Mouse (Mus musculus) embryo, embryonic 10.5 days (tissue): ENCODE measurements around the gene Foxi1.
A peak's percentile ranks its signal among the peaks of the same experiment; 100 is the strongest.
"Not testable (repeated sequence)": the region's sequence is repeated elsewhere in the genome, so short reads cannot be mapped to it uniquely, and the experiment has no call there.

Experiments used
- DNase-seq: peaks from one replicate; pipeline ENCODE4 v3.0.0-alpha.2; 2015; ENCODE audit warnings: low spot score

Gene Foxi1

GRCm38 (mm10) chr11:34207989-34208388 lies at the start of gene Foxi1:
TSS of gene Foxi1 (minus strand) at chr11:34208089.
- DNase-seq, result no peak

GRCm38 (mm10) chr11:34242979-34243378 lies 35.1 kb upstream of the Foxi1 start:
- DNase-seq, result no peak

DNA sequence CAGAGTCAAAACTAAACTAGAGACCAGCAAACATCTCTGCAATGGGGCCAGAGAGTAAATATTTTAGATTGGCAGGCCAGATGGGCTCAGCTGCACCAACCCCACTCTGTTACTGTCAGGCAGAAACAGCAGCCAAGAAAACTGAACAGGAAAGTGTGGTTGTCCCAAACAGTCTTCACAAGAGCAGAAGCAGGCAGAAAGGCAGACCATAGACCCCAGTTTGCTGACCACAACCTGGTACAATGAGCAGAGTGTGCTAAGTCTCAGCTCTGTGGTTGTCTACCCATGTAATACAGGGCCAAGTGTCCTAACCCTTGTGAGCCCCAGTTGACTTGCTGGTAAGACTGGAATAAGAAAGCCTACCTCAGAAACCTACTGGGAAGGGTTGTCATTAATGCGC lies 32.4 kb upstream of the Foxi1 start:
- no peak for DNase-seq

DNA sequence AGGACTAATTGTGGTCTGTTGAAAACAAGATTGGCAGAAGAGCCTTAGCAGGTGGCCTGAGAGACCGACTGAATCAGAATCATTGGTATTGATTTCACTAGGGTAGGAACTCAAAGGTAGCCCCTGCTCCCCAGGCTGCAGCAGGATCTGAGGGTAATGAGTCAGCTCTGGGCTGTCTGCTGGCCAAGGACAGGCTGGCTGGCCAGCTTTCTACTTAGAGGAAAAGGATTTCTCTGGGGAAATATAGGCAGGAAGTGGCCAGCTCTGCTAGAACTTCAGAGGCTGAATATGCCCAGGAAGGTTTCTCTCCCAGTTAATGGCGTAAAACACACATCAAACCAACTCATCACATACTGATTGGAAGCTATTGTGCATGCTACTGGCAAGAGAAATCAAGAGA lies 31.8 kb upstream of the Foxi1 start:
- no peak for DNase-seq

DNA sequence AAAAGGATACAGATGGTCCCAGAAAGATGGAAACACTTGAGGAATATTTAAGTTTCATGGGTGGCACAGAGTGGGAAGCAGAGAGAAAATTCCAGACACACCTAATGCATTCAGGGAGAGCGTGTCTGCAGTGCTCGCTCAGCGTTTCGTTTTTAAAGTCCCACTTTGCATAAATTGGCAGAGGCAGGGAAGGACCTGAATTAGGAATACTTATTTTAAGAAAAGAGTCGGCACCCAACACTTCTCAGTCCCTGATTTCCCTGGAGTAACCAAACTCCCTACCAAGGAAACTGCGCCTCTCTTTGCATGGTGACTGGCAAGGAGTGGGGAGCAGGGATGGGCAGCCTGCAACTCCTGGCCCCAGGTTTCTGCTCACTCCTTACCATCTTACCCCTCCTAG lies 29.0 kb upstream of the Foxi1 start:
- DNase-seq, result no peak

DNA sequence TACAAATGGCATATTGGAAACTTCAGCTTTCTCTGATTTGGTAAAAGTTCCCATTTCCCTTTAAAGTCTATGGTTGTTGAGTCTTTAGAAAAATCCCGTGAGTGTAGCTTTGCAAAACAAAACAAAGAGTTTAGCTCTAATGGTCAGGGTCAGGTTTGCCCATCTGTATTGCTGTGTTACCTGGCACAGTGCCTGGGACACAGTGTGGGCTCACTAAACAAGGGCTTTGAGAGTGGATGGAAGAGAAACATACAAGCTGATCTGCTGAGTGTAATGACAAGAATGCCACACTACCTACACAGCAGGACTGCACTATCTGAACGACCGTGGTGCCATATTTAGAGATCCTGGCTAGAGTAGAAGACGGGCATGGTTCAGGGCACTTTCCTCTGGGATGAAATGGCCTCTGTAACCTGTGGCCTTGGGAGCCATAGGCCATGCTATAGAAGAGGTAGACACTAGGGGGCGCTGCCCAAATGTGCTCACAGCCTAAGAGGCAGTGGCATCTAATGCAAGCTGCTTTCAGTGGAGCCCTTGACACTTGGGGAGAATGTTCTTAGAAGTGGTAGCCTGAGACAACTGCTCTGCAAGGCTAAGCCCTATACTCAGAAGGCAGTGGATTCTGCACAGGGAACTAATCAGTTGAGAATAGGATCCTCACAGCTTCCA lies 28.3 kb upstream of the Foxi1 start:
- DNase-seq, result peak; percentile 79

GRCm38 (mm10) chr11:34228758-34229364 lies 21.0 kb upstream of the Foxi1 start:
- DNase-seq, result peak; percentile 90

- peak; percentile 15 for DNase-seq
Observed at GRCm38 (mm10) chr11:34227180-34227579, 19.3 kb upstream of the Foxi1 start.

- DNase-seq, result not testable (repeated sequence)
Observed at GRCm38 (mm10) chr11:34220596-34220995, 12.7 kb upstream of the Foxi1 start.

DNA sequence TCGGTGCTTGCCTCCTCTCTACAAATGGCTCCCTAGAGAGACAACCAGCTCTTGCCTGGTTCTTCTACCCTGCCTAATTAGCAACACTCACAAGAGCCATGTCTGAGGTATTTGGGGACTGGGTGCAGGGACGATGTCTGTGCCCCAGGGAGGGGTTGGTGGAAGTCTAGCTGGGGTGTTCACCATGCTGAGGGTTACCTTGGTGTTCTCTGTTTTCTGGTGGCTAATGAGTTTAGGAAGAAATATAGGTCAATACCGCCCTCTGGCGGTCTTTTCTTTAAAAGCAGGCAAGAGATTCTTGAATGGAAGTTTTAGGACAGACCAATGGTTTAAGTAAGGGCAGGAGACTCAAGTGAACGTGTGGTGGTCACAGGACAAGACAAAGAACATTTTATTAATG lies 5.0 kb upstream of the Foxi1 start:
- peak; percentile 88 for DNase-seq

DNA sequence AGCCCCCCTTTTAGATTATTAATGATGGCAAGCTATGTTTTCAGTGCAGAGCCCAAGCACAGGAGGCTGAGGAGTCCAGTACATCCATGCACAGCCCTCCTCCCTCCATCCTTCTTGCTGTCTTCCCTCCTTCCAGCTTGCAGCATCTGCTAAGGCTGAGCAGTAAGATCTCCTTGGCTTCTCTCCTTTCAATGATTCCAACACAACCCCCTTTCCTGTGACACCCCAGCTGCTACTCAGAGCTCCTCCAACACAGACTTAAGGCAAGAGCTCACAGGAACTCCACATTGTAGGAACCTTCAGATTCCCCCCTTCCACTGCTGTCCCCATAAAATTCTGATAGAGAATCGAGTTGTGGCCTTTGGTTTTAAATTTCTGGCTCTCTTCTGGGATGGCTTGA lies 5.1 kb downstream of the Foxi1 start:
- no peak for DNase-seq

DNA sequence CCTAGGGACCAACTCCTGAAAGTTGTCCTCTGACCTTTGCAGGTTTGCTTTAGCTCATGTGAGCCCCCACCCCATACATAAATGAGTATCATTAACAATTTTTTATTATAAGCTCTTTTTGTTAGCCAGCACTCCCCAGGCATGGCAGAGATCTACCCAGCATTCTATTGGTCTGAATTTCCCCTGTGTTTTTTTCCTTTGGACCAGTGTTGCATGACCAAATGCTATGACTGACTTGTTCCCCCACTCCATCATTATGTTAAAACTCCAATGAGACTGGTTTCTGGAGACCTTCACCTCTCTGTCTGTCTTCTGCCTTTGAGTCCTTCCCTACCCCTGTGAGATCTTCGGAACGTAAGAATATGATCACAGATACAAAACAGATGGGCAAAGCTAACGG lies 12.7 kb downstream of the Foxi1 start:
- DNase-seq, result no peak

GRCm38 (mm10) chr11:34194158-34194941 lies 13.5 kb downstream of the Foxi1 start:
- DNase-seq, result no peak

- DNase-seq, result no peak
Observed at GRCm38 (mm10) chr11:34193658-34194057, 14.2 kb downstream of the Foxi1 start.

DNA sequence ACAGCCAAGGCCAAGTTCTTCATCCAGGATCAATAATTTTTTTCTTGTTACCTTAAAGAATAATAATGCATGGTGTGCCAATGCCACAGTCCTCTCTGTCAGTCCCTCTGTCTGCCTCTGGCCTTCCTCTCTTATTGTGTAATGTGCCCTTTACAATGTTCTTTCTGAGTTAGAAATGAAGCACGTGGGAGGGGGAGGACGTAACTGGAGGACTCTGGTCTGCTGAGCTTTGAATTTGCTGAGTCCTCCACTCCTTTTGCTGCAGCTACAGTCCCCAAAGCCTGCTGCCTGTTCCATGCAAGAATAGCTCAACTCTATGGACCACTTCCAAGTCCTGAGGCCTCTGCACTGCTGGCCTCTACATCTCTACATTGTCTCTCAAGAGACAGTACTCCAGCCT lies 23.6 kb downstream of the Foxi1 start:
- no peak for DNase-seq

DNA sequence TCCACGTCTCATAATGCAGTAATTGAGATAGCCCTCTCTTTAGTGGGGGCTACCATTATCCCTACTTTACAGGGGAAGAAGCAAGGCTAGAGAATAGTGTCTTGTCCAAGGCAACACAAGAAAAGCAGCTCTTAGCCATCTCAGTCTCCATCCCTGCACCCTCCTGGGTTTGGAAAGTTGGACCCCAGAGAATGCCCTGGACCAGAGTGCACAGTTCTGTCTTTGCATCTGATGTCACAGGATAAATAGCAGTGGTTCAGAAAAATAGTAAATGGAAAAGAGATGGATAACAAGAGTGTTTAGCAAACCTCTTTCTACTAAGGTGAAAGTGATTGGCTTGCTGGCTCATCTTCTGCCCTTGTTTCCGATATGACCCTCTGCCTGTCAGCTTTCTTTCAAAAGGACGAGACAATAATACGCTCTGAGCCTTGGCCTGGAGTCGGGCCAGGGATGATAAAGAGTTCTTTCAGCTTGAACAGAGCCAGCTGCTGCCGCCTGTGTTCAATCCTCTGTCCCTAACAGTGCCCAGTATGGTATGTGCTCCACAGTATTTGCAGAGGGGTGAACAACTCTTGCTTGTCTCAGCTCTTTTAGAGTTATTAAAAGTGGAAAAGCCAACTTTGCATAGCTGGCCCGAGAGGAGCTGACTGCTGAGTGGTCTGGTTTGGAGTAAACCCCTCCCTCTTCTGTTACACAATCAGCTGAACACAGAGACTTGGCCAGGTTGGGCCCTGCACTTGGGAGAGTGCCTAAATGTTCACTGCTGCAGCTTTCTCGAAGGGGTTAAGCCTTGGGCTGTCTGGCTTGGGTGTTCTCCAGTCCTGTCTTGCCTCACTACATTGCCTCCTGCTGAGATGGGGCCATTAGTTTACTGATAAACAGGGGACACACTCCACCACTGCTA lies 26.4 kb downstream of the Foxi1 start:
- peak; percentile 37 for DNase-seq

DNA sequence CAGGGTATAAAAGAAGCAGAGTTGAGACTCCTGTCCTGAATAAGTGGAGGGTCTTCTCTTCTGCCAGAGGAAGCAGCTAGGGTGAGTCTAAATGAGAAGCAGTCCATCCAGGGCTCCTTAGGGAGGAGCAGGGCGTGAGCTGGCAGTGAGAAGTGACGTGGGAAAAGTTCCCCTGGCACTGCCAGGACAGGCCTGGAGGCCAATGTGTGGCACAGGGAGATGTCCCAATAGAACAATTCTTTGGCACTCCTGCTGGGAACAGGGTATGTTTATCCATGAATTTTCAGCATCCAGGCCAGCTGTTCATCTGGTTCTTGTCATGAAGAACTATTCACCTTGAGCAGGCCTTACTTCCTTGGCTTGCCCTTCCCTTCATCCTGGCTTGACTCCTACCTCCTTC lies 29.1 kb downstream of the Foxi1 start:
- DNase-seq, result no peak

- no peak for DNase-seq
Observed at GRCm38 (mm10) chr11:34176371-34176770, 31.5 kb downstream of the Foxi1 start.

- DNase-seq, result no peak
Observed at GRCm38 (mm10) chr11:34171221-34171620, 36.7 kb downstream of the Foxi1 start.

GRCm38 (mm10) chr11:34169464-34169894 lies 38.4 kb downstream of the Foxi1 start:
- peak; percentile 49 for DNase-seq

- no peak for DNase-seq
Observed at GRCm38 (mm10) chr11:34166392-34166791, 41.5 kb downstream of the Foxi1 start.

DNA sequence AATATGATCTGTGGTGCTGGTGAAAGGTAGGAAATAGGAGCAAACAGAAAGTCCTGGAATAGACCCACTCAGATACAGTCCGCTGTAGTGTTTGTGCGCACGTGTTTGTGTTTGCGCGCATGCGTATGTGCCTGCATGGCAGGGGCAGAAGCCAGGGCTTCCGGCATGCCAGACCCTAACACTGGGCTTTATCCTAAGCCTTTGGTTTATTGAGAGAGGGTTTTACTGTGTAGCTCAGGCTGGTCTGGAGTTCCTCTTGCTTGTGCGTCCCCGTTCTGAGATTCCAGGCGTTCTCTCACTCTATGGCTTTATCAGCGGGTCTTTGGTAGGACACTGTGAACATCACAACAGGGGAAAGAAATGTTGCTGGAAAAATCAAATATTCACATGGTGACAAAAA lies 42.6 kb downstream of the Foxi1 start:
- no peak for DNase-seq
